9 mouse cellular contexts compared by ENCODE assay signal in the genomic region with DNA sequence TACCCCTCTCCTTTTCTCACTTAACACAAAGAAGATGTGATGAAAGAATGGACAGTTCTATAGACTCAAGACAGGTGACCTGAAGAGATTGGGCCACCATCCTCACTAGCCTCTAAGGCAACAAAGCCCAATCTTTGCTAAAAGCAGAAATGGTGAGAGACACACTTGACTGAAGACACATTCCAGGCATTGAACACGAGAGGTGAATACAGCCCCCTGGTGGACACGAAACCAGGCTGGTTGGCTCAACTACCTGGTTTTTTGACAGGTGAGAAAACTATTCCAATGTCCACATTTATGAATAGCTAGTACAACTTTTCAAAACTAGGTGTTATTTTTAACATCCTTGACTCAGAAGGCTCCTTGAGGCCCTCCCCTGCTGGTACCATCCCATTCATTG. TPM values are rescaled to one million over a fixed set of nuclear protein-coding genes. Genes with fewer than 3 reads are reported as not detected.
DNase-seq lines count a peak whose midpoint lies in the region; ATAC-seq and TF ChIP-seq lines count a peak whose summit lies in the region.
"Had no signal": no experiment of that assay in that cellular context is flagged by ENCODE, and none has a peak within 500 bp of the region (broad histone marks: within the 10 kb centered on the region; RNA-seq: fewer than 3 reads in every experiment).

No protein-coding gene starts in this region.

- no peak overlapping the region for H3K9ac ChIP-seq in hindbrain, postnatal 0 days (replicated peaks; ENCODE audit: low read length)
- H3K9ac ChIP-seq in hindbrain, embryonic 14.5 days, result no peak overlapping the region
- no peak overlapping the region for H3K9ac ChIP-seq in CH12.LX (ENCODE audit: insufficient read depth, low read depth)

- TF ChIP-seq EP300 in CH12.LX (IDR thresholded peaks at IDR 0.05; ENCODE audit: low read length), result no peak

- H3K36me3 ChIP-seq in hindbrain, postnatal 0 days (ENCODE audit: insufficient read depth, low read length), result no peaks in the 10 kb centered on the region
- no peaks in the 10 kb centered on the region for H3K36me3 ChIP-seq in hindbrain, embryonic 14.5 days (replicated peaks; ENCODE audit: control insufficient read depth, insufficient read depth)
- no peaks in the 10 kb centered on the region for H3K36me3 ChIP-seq in CH12.LX (replicated peaks in 1 of 2; ENCODE audit: control insufficient read depth in 1 of 2, insufficient read depth in 1 of 2, low read length in 1 of 2)

- H3K4me3 ChIP-seq in hindbrain, postnatal 0 days (ENCODE audit: low read length), result no peak overlapping the region
- no peak overlapping the region for H3K4me3 ChIP-seq in hindbrain, embryonic 14.5 days (replicated peaks; ENCODE audit: low read length)
- H3K4me3 ChIP-seq in CH12.LX (replicated peaks in 1 of 3; ENCODE audit: low read depth in 2 of 3, low read length in 2 of 3, poor library complexity in 1 of 3), result no peak overlapping the region

- no peak for ATAC-seq in hindbrain, postnatal 0 days
- ATAC-seq in hindbrain, embryonic 14.5 days (ENCODE audit: low FRiP score), result no peak
- 0 out of 2 replicates have a peak, but pooled peaks have one; percentile 39 for ATAC-seq in common myeloid progenitor, adult 5-6 weeks (replicated peaks; ENCODE audit: low read depth, poor library complexity, severe bottlenecking)
- no peak for ATAC-seq in erythroid progenitor cell, adult 5-6 weeks (replicated peaks; ENCODE audit: low FRiP score, poor library complexity, severe bottlenecking)

- WGBS in hindbrain, postnatal 0 days, result 64% methylated on average over 2 of the region's 2 CpGs
- 74% methylated on average over 2 of the region's 2 CpGs for WGBS in hindbrain, embryonic 14.5 days

- H3K4me2 ChIP-seq in hindbrain, postnatal 0 days (ENCODE audit: low read depth, low read length), result no peak overlapping the region
- no peak overlapping the region for H3K4me2 ChIP-seq in hindbrain, embryonic 14.5 days (replicated peaks)
- no peak overlapping the region for H3K4me2 ChIP-seq in CH12.LX (ENCODE audit: insufficient read depth, low read depth, poor library complexity, severe bottlenecking)

- H3K4me1 ChIP-seq in hindbrain, postnatal 0 days (ENCODE audit: insufficient read depth, low read length), result no peaks in the 10 kb centered on the region
- H3K4me1 ChIP-seq in hindbrain, embryonic 14.5 days (replicated peaks; ENCODE audit: control insufficient read depth, insufficient read depth, low read length), result no peaks in the 10 kb centered on the region
- H3K4me1 ChIP-seq in CH12.LX (ENCODE audit: control insufficient read depth in 1 of 2, insufficient read depth in 2 of 2), result peaks cover 0 to 19% of the 10 kb centered on the region in 2 experiments; a peak in 2 of 4 replicates

- no peak overlapping the region for H3K27ac ChIP-seq in hindbrain, postnatal 0 days
- H3K27ac ChIP-seq in hindbrain, embryonic 14.5 days, result no peak overlapping the region
- no peak overlapping the region for H3K27ac ChIP-seq in CH12.LX (ENCODE audit: insufficient read depth, low read depth)
- H3K27ac ChIP-seq: macrophage had no signal

- no peaks in the 10 kb centered on the region for H3K79me2 ChIP-seq in CH12.LX (replicated peaks; ENCODE audit: control insufficient read depth, extremely low read depth, insufficient read depth, poor library complexity, severe bottlenecking)

- no peaks in the 10 kb centered on the region for H3K9me3 ChIP-seq in hindbrain, postnatal 0 days (ENCODE audit: low read length)
- H3K9me3 ChIP-seq in hindbrain, embryonic 14.5 days (ENCODE audit: control insufficient read depth, low read length), result no peaks in the 10 kb centered on the region
- H3K9me3 ChIP-seq in CH12.LX (replicated peaks; ENCODE audit: low read length), result no peaks in the 10 kb centered on the region

- TF ChIP-seq CTCF in hindbrain, postnatal 0 days (IDR thresholded peaks at IDR 0.05; ENCODE audit: low read depth), result peak; percentile 24; the same call in 1 of the 2 replicates
- TF ChIP-seq CTCF in CH12.LX (conservative IDR thresholded peaks at IDR 0.05 in 1 of 2, IDR thresholded peaks at IDR 0.05 in 1 of 2; ENCODE audit: low read depth in 2 of 2, low read length in 2 of 2), result peak; percentile 16 to 72; a peak in 2 of 4 replicates

- dilution Hi-C loops in CH12.LX (cut with MboI; ENCODE audit: extremely low pct_ligation_motif_present, extremely low pct_unique_long_range_greater_than_20kb, low sequenced_read_pairs), result no loop called here

- TF ChIP-seq RAD21 in CH12.LX (IDR thresholded peaks at IDR 0.05; ENCODE audit: low read depth, low read length), result peak; percentile 49

- H3K27me3 ChIP-seq in hindbrain, postnatal 0 days (ENCODE audit: insufficient read depth, low read length), result no peaks in the 10 kb centered on the region
- H3K27me3 ChIP-seq in hindbrain, embryonic 14.5 days (ENCODE audit: control insufficient read depth, insufficient read depth, low read length), result no peaks in the 10 kb centered on the region
- H3K27me3 ChIP-seq in CH12.LX (replicated peaks), result no peaks in the 10 kb centered on the region

- in situ Hi-C loops in CH12.LX (cut with MboI; ENCODE audit: low pct_ligation_motif_present, low pct_unique_long_range_greater_than_20kb, low sequenced_read_pairs), result no loop called here

- no peak for DNase-seq in hindbrain, postnatal 0 days (ENCODE audit: low spot score)
- no peak for DNase-seq in hindbrain, embryonic 14.5 days (ENCODE audit: low spot score)
- DNase-seq in CH12.LX (ENCODE audit: extremely low read depth) (peak; percentile 29), MN1 (ENCODE audit: low spot score) (no peak)
- peak; percentile 26 for DNase-seq in lung, postnatal 10 days
- DNase-seq: gastrocnemius, postnatal 10 days had no signal

- TF ChIP-seq POLR2A in CH12.LX (IDR thresholded peaks at IDR 0.05; ENCODE audit: low read depth, low read length), result no peak

TF ChIP-seq in CH12.LX, 34 proteins besides CTCF, POLR2A, EP300 and RAD21:
- TF ChIP-seq SMC3 (IDR thresholded peaks at IDR 0.05; ENCODE audit: low read depth, low read length) (peak; percentile 67), HCFC1 (IDR thresholded peaks at IDR 0.05; ENCODE audit: low read depth, low read length) (no peak)

RNA-seq across cellular contexts. Expression of gene Habp4, which starts 43.1 kb away (rescaled TPM):
- total RNA-seq in hindbrain, postnatal 0 days (2014; rRNA removed), result 47.1 and 64.6 TPM in 2 replicates
- polyA plus RNA-seq in hindbrain, postnatal 0 days (2015; fragmentation: Nextera tagmentation; extraction: Ambion mirVana), result 63.4 and 65.6 TPM in 2 replicates
- polyA plus RNA-seq in hindbrain, embryonic 14.5 days (2014; fragmentation: Nextera tagmentation; extraction: Ambion mirVana), result 52.4 and 65.2 TPM in 2 replicates
- total RNA-seq in CH12.LX (2012; rRNA removed) (1.8 and 3.3 TPM in 2 replicates), CH12.LX (2014; rRNA removed) (2.6 and 3.5 TPM in 2 replicates)
- polyA plus RNA-seq in CH12.LX (2012; ENCODE audit: insufficient read length, low read depth), result 3.3 and 4.2 TPM in 2 replicates
- 3.3 and 3.5 TPM in 2 replicates for total RNA-seq in common myeloid progenitor, adult 5-6 weeks (2017)
- 11.5 and 15.9 TPM in 2 replicates for total RNA-seq in erythroid progenitor cell, adult 5-6 weeks (2015; ENCODE audit: low replicate concordance)
- 7.3 and 10.7 TPM in 2 replicates for total RNA-seq in erythroid progenitor cell, adult 5-6 weeks (2017; ENCODE audit: low replicate concordance)

RNA-seq across cellular contexts. Expression of gene Zfp367, which starts 51.7 kb away (rescaled TPM):
- total RNA-seq in hindbrain, postnatal 0 days (2014; rRNA removed), result 15.3 and 17.0 TPM in 2 replicates
- 6.7 and 6.9 TPM in 2 replicates for polyA plus RNA-seq in hindbrain, postnatal 0 days (2015; fragmentation: Nextera tagmentation; extraction: Ambion mirVana)
- 5.8 and 8.0 TPM in 2 replicates for polyA plus RNA-seq in hindbrain, embryonic 14.5 days (2014; fragmentation: Nextera tagmentation; extraction: Ambion mirVana)
- 12.6 and 17.0 TPM in 2 replicates for total RNA-seq in CH12.LX (2012; rRNA removed)
- 33.7 and 39.2 TPM in 2 replicates for total RNA-seq in CH12.LX (2014; rRNA removed)
- 17.3 and 23.8 TPM in 2 replicates for polyA plus RNA-seq in CH12.LX (2012; ENCODE audit: insufficient read length, low read depth)
- 65.3 and 71.5 TPM in 2 replicates for total RNA-seq in common myeloid progenitor, adult 5-6 weeks (2017)
- total RNA-seq in erythroid progenitor cell, adult 5-6 weeks (2015; ENCODE audit: low replicate concordance), result 71.0 and 93.5 TPM in 2 replicates
- 103 and 120 TPM in 2 replicates for total RNA-seq in erythroid progenitor cell, adult 5-6 weeks (2017; ENCODE audit: low replicate concordance)

Comparison
In these comparisons a context has a peak if more than half of its experiments do, and no peak if none do; other contexts are left out.
1. DNase-seq: peak in CH12.LX (single experiment) and lung, postnatal 10 days (single experiment); none in hindbrain, postnatal 0 days (single experiment), hindbrain, embryonic 14.5 days (single experiment) and MN1 (single experiment).